Mouse (Mus musculus): ENCODE measurements around the gene Gm3476. TPM values are rescaled to one million over a fixed set of nuclear protein-coding genes. Genes with fewer than 3 reads are reported as not detected.

Gene Gm3476
- total RNA-seq (2023): not detected

DNA sequence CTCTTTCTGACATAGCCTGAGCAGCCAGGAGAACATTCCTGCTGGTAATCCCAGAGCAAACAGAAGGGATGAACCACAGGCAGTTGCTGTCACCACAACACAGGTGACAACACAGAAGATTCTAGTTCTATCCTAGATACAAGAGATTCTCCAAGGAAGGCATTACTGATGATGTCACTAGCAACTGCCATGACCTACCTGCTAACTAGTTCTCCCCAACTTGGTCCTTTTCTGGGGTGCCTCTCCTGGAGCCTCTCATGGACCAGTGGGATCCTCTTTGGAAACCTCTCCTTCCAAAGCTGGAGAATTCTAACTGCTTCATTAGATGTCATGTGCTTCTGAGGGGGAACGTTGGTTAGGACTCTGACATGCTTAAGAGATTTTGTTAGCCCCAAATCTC is at the start of gene Gm3476:
Gm3476 (minus strand) TSS at position 101 of the 400 bp plus-strand sequence.

DNA sequence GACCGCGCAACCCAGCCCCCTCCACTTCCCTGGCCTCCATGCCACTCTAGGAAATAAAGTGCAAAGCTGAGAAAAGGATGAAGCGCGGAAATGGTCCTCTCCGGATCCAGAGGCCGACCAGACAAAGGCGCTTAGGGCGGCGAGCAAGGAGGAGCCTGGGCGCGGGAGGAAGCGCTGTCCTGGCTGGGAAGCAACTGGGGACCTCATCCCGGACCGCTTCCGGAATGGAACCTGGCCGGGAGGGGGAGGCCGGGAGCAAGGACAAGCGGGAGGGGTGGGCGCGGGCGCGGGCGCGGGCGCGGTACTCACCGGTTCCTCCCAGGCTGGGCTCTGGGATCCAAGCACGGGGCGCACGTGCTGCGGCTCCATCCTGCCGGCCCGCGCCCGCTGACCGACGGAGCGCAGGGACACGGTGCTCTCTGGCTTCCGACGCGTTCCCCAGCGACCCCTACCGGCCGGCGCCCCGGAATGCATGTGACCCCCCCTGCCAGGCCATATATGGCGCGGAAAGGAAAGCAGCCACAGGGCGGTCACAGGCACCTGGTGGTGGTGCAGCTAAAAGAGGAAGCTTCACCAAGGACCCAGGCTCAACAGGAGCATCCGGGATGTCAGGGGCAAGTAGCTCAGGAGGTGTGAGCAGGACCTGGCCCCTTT is 17.2 kb downstream of the Gm3476 start, which contains the start of gene Gm3468:
Gm3468 (minus strand) TSS at position 394 of the 654 bp plus-strand sequence.

DNA sequence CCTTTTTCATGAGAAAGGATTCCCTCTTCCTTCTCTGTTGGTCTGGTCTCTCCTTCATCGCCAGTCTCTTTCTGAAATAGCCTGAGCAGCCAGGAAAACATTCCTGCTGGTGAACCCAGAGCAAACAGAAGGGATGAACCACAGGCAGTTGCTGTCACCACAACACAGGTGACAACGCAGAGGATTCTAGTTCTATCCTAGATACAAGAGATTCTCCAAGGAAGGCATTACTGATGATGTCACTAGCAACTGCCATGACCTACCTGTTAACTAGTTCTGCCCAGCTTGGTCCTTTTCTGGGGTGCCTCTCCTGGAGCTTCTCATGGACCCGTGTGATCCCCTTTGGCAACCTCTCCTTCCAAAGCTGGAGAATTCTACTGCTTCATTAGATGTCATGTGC is 31.8 kb downstream of the Gm3476 start, which contains the start of gene Gm8206:
Gm8206 (minus strand) TSS at position 101 of the 400 bp plus-strand sequence.

DNA sequence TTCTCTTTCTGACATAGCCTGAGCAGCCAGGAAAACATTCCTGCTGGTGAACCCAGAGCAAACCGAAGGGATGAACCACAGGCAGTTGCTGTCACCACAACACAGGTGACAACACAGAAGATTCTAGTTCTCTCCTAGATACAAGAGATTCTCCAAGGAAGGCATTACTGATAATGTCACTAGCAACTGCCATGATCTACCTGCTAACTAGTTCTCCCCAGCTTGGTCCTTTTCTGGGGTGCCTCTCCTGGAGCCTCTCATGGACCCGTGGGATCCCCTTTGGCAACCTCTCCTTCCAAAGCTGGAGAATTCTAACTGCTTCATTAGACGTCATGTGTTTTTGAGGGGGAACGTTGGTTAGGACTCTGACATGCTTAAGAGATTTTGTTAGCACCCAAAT is 67.4 kb downstream of the Gm3476 start, which contains the start of gene Gm6337:
Gm6337 (minus strand) TSS at position 101 of the 400 bp plus-strand sequence.

Other genes starting within 250 kb of the Gm3476 start
- not detected for gene Gm8237, start 245.4 kb downstream of the Gm3476 start, total RNA-seq (2023)
- not detected for gene Gm3248, start 164.1 kb downstream of the Gm3476 start, total RNA-seq (2023)
- gene Gm3453, start 146.7 kb downstream of the Gm3476 start, total RNA-seq (2023): not detected
- not detected for gene Gm6337, start 67.5 kb downstream of the Gm3476 start, total RNA-seq (2023)
- gene Gm8206, start 31.9 kb downstream of the Gm3476 start, total RNA-seq (2023): not detected
- not detected for gene Gm3468, start 17.1 kb downstream of the Gm3476 start, total RNA-seq (2023)
- gene Gm21560, start 93.5 kb upstream of the Gm3476 start, total RNA-seq (2023): not detected
- gene Gm3411, start 161.4 kb upstream of the Gm3476 start, total RNA-seq (2023): 0.83 TPM
- gene Gm21103, start 179.0 kb upstream of the Gm3476 start, total RNA-seq (2023): not detected
- gene Gm3618, start 217.9 kb upstream of the Gm3476 start, total RNA-seq (2023): not detected

Measured in CD4-positive naive resting alpha-beta T cell, adult 57 days (primary cell).